Mouse (Mus musculus) limb, embryonic 11.5 days (tissue): ENCODE measurements around the gene Poc1b. TPM values are rescaled to one million over a fixed set of nuclear protein-coding genes. Genes with fewer than 3 reads are reported as not detected.

ENCODE experiments used
- ATAC-seq: fragments of 200-750 bp; cut with Nextera tagmentation; 2 replicates; pipeline ENCODE4 v1.8.0; 2017; ENCODE audit warnings: low read depth; ENCODE audit not compliant: insufficient number of reproducible peaks, low FRiP score, low TSS enrichment
- DNase-seq: peaks from one replicate; pipeline ENCODE4 v3.0.0-alpha.2; 2015; ENCODE audit warnings: low spot score
- H3K27ac ChIP-seq: fragments of 300-500 bp; sonication (generic); replicated peaks from 2 replicates; pipeline ENCODE4 v1.5.1; 2014; ENCODE audit warnings: low read depth, mild to moderate bottlenecking, low read length
- H3K27me3 ChIP-seq: fragments of 300-500 bp; sonication (generic); 2 replicates; pipeline ENCODE4 v1.6.1; 2014; ENCODE audit warnings: mild to moderate bottlenecking, low read length, mixed read lengths; ENCODE audit not compliant: control insufficient read depth, insufficient read depth
- H3K36me3 ChIP-seq: fragments of 300-500 bp; sonication (generic); 2 replicates; pipeline ENCODE4 v1.6.1; 2014; ENCODE audit warnings: mild to moderate bottlenecking, low read length, moderate library complexity, mixed read lengths; ENCODE audit not compliant: control insufficient read depth, insufficient read depth
- H3K4me1 ChIP-seq: fragments of 300-500 bp; sonication (generic); 2 replicates; pipeline ENCODE4 v1.6.1; 2014; ENCODE audit warnings: low read length, mixed read lengths; ENCODE audit not compliant: control insufficient read depth, insufficient read depth
- H3K4me2 ChIP-seq: fragments of 300-500 bp; sonication (generic); 2 replicates; pipeline ENCODE4 v1.6.1; 2014; ENCODE audit warnings: low read depth, mild to moderate bottlenecking, moderate library complexity; ENCODE audit not compliant: severe bottlenecking
- H3K4me3 ChIP-seq: fragments of 300-500 bp; sonication (generic); 2 replicates; pipeline ENCODE4 v1.5.1; 2014; ENCODE audit warnings: low read depth, low read length
- H3K9ac ChIP-seq: fragments of 300-500 bp; sonication (generic); 2 replicates; pipeline ENCODE4 v1.6.1; 2014; ENCODE audit warnings: mild to moderate bottlenecking, low read length
- H3K9me3 ChIP-seq: fragments of 300-500 bp; sonication (generic); 2 replicates; pipeline ENCODE4 v1.6.1; 2016; ENCODE audit warnings: low read length; ENCODE audit not compliant: control insufficient read depth
- WGBS: fragments of 180-500 bp; shearing (Covaris S2); extraction: QIAGEN DNeasy Blood & Tissue Kit; methylation state at CpG from one replicate; pipeline ENCODE4 v1.1.7; 2014; 5-methylcytosine and 5-hydroxymethylcytosine counted together
- polyA plus RNA-seq: library from polyadenylated mRNA; unstranded; fragments of >200 nt; fragmentation: Nextera tagmentation; extraction: Ambion mirVana; gene quantifications from 2 replicates; pipeline ENCODE4 v1.2.1, GENCODE M21; 2014

Poc1b gene
- polyA plus RNA-seq, 1 experiment from 2014 or later = 48.4 TPM

GRCm38 (mm10) chr10:99084397-99085239 is 22.2 kb upstream of the Poc1b start:
- WGBS = 52% methylated on average over 23 of the region's 23 CpGs
- no peaks in the 10 kb centered on the region for H3K36me3 ChIP-seq
- H3K4me3 ChIP-seq = no peak overlapping the region
- H3K9me3 ChIP-seq = no peaks in the 10 kb centered on the region
- H3K9ac ChIP-seq = no peak overlapping the region
- H3K27me3 ChIP-seq = no peaks in the 10 kb centered on the region
- ATAC-seq = no peak
- H3K27ac ChIP-seq = no peak overlapping the region
- no peak overlapping the region for H3K4me2 ChIP-seq
- peak; percentile 95 for DNase-seq
- H3K4me1 ChIP-seq = no peaks in the 10 kb centered on the region

- Histone ChIP-seq H3K27ac (no peak overlapping the region), H3K4me2 (no peak overlapping the region), H3K9ac (no peak overlapping the region), H3K36me3 (no peaks in the 10 kb centered on the region), H3K4me1 (no peaks in the 10 kb centered on the region), H3K4me3 (no peak overlapping the region), H3K9me3 (no peaks in the 10 kb centered on the region), H3K27me3 (no peaks in the 10 kb centered on the region)
- DNase-seq (no peak), ATAC-seq (no peak)
- WGBS = 70% methylated on average over 6 of the region's 6 CpGs
These were observed 21.6 kb upstream of the Poc1b start for GRCm38 (mm10) chr10:99085240-99085587.

- 72% methylated on average over 6 of the region's 6 CpGs for WGBS
- no peaks in the 10 kb centered on the region for H3K36me3 ChIP-seq
These were observed 20.8 kb upstream of the Poc1b start for GRCm38 (mm10) chr10:99086029-99086428.

GRCm38 (mm10) chr10:99089906-99090305 is 16.9 kb upstream of the Poc1b start:
- Histone ChIP-seq H3K4me1 (no peaks in the 10 kb centered on the region), H3K4me2 (no peak overlapping the region), H3K4me3 (no peak overlapping the region), H3K27ac (no peak overlapping the region), H3K36me3 (no peaks in the 10 kb centered on the region), H3K9ac (no peak overlapping the region), H3K27me3 (no peaks in the 10 kb centered on the region), H3K9me3 (no peaks in the 10 kb centered on the region)
- DNase-seq (no peak), ATAC-seq (no peak)
- 83% methylated on average over 6 of the region's 6 CpGs for WGBS

More at GRCm38 (mm10) chr10:99086029-99086428, 20.8 kb upstream of the Poc1b start:
- H3K9me3 ChIP-seq = no peaks in the 10 kb centered on the region
- no peak overlapping the region for H3K4me3 ChIP-seq
- no peak overlapping the region for H3K4me2 ChIP-seq
- no peaks in the 10 kb centered on the region for H3K27me3 ChIP-seq
- H3K4me1 ChIP-seq = no peaks in the 10 kb centered on the region
- no peak for DNase-seq
- ATAC-seq = no peak
- no peak overlapping the region for H3K9ac ChIP-seq
- H3K27ac ChIP-seq = no peak overlapping the region

GRCm38 (mm10) chr10:99093364-99093763 is 13.5 kb upstream of the Poc1b start:
- no peak for DNase-seq
- H3K27ac ChIP-seq = no peak overlapping the region
- no peaks in the 10 kb centered on the region for H3K4me1 ChIP-seq
- H3K36me3 ChIP-seq = no peaks in the 10 kb centered on the region
- H3K9me3 ChIP-seq = no peaks in the 10 kb centered on the region
- no peak for ATAC-seq
- H3K27me3 ChIP-seq = no peaks in the 10 kb centered on the region
- WGBS = 80% methylated on average over 2 of the region's 2 CpGs
- H3K4me3 ChIP-seq = no peak overlapping the region
- no peak overlapping the region for H3K9ac ChIP-seq
- H3K4me2 ChIP-seq = no peak overlapping the region

- H3K4me2 ChIP-seq = no peak overlapping the region
- H3K4me1 ChIP-seq = no peaks in the 10 kb centered on the region
- no peak overlapping the region for H3K9ac ChIP-seq
- 84% methylated on average over 2 of the region's 2 CpGs for WGBS
- ATAC-seq (no peak), DNase-seq (peak; percentile 39)
- no peak overlapping the region for H3K4me3 ChIP-seq
- H3K36me3 ChIP-seq = no peaks in the 10 kb centered on the region
- no peaks in the 10 kb centered on the region for H3K27me3 ChIP-seq
- H3K27ac ChIP-seq = no peak overlapping the region
- no peaks in the 10 kb centered on the region for H3K9me3 ChIP-seq
These were observed 11.7 kb upstream of the Poc1b start for GRCm38 (mm10) chr10:99095114-99095513.

- Histone ChIP-seq H3K27ac (no peak overlapping the region), H3K4me3 (no peak overlapping the region), H3K9ac (no peak overlapping the region), H3K4me2 (no peak overlapping the region), H3K4me1 (no peaks in the 10 kb centered on the region), H3K36me3 (no peaks in the 10 kb centered on the region), H3K9me3 (no peaks in the 10 kb centered on the region), H3K27me3 (no peaks in the 10 kb centered on the region)
- DNase-seq (peak; percentile 59), ATAC-seq (no peak)
- 77% methylated on average over 10 of the region's 10 CpGs for WGBS
These were observed 9.5 kb upstream of the Poc1b start for GRCm38 (mm10) chr10:99097374-99097773.

GRCm38 (mm10) chr10:99105522-99105921 is 1.3 kb upstream of the Poc1b start:
- Histone ChIP-seq H3K4me2 (no peak overlapping the region), H3K4me3 (no peak overlapping the region), H3K4me1 (peaks cover 4% of the 10 kb centered on the region; the same call in 1 of the 2 replicates), H3K27ac (no peak overlapping the region), H3K9ac (no peak overlapping the region), H3K9me3 (no peaks in the 10 kb centered on the region), H3K36me3 (peaks cover 4% of the 10 kb centered on the region; the same call in 1 of the 2 replicates), H3K27me3 (no peaks in the 10 kb centered on the region)
- no peak for ATAC-seq
- 82% methylated on average over 3 of the region's 3 CpGs for WGBS
- no peak for DNase-seq
